Mouse (Mus musculus) c-Kit-positive CD71-negative TER-119-negative erythroid progenitor cells, embryonic 14.5 days (primary cell): ENCODE data around the gene Cd59a.

ENCODE experiments used
- DNase-seq: peaks from one replicate; pipeline ENCODE4 v3.0.0-alpha.2; 2013; ENCODE audit warnings: low read depth

Cd59a gene

DNA sequence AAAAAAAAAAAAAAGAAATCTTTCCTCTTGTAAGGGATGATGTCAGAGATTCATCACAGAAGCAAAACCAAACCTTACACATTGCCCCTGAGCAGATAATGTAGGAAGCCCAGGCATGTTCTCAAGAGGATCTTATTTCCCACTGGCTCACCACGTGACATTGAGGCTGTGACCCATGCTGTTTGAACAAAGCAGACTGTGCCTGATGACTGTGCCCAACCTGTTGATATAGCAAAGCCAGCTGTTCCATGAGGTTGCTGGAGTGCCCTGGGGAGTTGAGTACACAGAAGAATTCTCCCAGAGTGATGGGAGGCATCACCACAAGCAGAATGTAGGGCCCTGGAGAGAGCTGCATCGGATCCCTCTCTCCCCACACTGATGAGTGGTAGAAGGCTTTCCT, 40.3 kb downstream of the Cd59a start:
- DNase-seq: no peak

DNA sequence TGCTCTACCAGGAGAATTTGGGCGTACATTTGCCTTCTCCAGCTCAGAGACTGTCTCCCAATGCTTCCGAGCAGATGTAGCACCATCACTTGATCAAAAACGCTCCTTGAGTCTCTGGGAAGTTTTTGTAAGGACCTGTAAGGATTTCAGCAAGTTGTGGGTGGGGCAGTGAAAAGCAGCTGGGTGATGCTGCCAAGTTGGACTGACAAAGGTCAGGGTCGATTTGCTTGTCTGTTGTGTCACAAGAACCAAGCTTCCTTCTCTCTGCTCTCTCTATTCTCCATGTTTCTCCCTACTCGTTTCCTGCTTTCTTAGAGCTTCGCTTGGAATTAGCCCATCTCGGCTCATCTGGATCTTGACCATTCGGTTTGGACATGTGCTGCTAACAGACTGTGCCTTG, 46.5 kb downstream of the Cd59a start:
- DNase-seq: no peak

DNA sequence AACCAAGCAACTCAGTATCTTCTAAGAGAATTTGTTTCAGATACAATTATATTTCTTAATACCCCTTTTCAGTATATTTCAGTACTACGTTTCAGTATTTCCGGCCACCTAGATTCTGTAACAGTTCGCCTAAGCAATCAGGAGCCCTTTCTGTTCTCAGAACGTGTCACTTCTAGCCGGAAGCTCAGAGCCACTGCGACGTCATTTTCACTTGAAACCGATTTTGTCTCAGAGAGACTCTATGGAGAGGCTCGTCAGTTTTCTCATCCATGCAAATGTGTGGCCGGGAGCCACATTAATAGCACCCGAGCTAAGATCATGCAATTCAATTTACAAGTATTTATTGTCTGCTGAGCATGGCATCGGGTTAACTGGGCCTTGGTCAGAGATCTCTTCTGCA, 48.4 kb downstream of the Cd59a start:
- DNase-seq: no peak

DNA sequence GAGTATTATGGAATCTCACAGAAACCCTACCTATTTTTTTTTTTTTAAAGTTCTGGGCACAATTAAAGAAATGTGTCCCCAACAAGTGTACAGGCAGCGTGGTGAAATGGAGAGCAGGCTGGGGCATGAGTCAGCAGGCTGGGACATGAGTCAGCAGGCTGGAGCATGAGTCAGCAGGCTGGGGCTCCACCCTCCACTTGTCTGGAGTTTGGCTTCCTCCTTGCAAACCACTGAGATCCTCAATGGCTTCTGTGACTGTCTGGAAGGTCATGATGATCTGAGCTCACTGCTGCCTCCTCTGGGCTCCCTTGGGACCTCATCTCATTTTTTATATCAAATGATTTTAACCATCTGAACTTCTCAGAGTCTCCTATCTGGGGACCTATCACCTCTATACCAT, 50.4 kb downstream of the Cd59a start:
- no peak for DNase-seq

DNA sequence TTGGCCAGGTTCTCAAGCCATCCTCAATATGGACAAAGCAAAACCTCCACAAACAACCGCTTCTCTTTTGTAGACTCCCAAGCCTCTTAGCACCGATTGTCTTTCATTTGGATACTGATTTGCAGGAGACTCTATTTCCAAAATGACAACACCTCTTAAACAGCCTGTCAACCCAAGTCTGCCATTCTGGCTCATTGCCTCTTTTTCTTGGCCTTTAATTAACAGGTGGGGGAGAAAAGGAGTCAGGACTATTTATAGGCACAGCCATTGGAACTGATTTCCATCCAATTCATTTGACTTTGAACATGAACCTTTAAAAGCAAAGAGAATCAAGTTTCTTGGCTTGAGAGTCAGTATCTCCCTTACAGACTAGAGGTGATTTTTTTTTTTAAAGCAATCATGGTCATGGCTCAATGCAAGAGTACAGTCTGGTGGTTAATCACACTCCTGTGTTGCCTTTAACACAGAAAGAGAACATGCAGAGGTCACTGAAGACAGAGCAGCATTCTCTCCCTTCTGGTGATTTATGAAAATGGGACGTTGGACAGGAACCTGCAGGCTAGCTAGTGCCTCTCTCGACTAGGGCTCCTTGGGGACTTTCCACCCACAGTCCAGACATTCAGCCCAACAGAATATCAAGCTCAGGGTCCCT, 52.4 kb downstream of the Cd59a start:
- DNase-seq: no peak

DNA sequence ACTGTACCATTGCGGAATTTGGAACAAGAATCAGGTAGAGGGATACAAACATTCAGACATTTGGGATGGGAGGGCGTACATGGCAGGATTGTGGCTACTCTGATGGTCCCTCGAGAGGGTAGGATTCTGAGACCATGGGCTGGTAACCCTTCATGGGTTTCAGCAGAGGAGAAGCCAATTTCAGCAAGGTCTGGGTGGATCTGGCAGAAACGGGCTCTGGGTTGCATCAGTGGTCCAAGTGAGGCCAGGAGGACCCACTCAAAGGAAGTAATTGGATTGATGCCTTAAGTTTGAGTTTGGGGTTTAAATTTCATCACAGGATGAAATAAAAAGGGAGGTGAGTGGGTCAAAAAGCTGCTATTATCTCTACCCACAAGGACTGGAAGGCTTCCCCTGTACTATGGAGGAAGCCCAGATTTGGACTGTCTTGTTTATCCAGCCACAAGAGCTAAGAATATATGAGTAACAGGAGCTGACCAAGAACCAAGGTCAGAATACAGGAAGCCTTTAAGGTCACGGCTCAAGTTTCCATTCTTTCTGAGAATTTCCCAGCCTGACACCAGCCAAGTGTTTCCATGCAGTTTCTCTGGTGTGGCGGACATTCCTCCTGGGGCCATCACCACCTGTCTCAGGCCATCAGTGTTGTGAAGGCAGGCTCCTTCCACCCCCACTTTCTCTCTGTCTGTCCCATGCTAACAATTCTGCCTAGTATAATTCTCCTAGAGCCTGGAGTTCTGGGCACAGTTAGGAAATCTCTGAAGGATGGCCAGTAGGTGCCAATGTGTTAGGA, 55.2 kb downstream of the Cd59a start:
- DNase-seq: no peak

DNA sequence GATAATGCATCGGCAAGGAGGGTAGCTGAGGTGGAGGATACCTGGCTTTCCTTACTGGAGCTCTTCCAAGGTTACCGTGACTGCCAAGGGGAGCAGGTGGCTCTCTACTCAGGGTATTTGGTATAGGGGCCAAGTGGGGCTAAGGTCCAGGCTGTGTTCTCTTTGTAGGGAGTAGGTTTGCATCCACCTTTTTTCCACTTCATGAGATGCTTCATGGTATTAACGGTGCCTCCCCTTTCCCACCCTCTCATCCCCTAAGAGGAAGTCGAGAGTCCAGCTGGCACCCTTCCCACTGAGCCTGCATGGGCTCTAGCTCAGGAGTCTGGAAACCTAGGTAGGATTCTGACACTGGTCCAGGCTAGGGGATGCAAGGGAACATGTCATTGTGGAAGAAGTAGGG, 57.7 kb downstream of the Cd59a start:
- no peak for DNase-seq

DNA sequence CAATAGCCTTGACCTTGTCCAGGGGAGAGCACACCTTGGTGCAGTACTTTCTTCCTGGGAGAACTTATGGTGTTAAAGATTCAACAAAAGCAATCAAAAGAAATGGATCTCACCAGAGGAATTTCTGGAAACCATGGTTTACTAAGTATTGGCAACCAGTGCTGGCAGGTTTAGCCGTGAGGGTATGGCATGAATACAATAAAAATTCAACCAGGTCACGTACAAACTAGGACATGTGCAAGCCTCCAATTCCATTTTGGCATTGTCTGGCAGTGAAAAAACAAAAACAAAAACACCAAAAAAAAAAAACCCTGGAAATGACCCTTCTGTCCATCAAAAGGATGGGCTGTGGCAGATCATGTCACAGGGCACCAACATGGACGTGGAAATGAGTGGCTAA, 58.3 kb downstream of the Cd59a start:
- no peak for DNase-seq

DNA sequence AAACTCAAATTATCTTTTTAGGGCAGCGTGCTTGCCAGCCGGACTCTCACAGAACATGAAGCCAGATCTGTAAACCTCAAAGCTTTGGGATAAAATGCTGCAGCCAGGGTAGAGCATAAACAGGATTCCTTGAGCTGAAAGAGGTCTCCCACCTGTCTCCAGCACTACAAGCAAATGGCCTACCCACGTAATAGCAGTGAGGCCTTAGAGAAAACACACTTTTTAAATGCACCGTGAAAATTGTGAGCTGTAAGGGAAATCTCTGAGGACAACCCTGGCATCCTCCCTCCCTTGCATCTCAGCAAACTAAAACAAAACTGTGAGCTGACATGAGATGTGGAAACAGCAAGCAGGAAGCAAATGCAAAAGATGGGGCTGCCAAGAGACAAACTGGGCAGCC, 62.2 kb downstream of the Cd59a start:
- no peak for DNase-seq

DNA sequence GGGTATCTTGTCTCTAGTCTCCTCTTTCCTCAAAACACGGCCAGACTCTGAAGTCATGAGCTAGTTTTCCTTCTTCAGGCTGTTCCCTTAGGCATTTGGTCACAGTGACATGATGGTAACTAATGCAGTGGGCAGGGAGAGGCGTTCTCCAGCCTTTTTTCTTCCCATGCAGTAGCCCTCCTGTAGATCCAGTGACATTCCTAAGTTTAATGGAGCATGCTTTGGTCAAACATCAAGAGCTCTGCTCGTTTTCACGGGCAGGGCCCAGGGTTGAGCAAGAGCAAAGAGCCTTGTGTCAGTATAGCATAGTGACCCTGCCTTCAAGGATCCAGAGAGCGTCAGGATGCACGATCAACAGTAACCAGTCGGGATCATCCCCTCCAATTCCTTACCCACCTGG, 67.8 kb downstream of the Cd59a start:
- DNase-seq: no peak

DNA sequence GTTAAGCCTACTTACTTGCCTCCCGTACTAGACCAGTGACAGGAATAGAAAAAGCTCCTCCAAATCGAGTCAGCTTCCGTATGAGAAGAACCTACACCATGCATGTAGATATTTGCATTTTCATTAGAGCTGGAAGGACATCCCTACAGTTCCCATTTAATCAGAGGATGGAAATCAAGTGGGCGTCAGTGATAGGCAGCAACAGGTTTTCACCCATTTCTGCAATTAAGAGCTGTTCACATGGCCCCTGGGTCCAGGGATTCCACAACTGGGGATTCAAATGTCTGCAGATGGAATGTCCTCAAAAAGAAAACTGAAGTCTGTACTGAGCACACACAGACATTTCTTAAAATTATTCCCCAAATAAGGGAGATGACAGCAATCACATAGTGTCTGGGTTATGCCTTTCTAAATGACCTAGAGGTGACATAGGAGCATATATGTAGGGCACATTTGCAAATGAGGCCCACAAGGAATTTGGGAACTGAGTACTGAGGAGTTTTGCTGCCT, 68.4 kb downstream of the Cd59a start:
- DNase-seq: no peak
